Mouse (Mus musculus) lung, postnatal 0 days (tissue): ENCODE results near the gene Mettl7a2.

ENCODE experiments used
- CTCF ChIP-seq: IDR thresholded peaks from 2 replicates; pipeline ENCODE4 v1.5.1; 2016; ENCODE audit warnings: antibody characterized with exemption, mild to moderate bottlenecking
- EP300 ChIP-seq: IDR thresholded peaks from 2 replicates; pipeline ENCODE4 v1.6.1; 2016; ENCODE audit warnings: antibody characterized with exemption, mild to moderate bottlenecking, control low read depth

DNA sequence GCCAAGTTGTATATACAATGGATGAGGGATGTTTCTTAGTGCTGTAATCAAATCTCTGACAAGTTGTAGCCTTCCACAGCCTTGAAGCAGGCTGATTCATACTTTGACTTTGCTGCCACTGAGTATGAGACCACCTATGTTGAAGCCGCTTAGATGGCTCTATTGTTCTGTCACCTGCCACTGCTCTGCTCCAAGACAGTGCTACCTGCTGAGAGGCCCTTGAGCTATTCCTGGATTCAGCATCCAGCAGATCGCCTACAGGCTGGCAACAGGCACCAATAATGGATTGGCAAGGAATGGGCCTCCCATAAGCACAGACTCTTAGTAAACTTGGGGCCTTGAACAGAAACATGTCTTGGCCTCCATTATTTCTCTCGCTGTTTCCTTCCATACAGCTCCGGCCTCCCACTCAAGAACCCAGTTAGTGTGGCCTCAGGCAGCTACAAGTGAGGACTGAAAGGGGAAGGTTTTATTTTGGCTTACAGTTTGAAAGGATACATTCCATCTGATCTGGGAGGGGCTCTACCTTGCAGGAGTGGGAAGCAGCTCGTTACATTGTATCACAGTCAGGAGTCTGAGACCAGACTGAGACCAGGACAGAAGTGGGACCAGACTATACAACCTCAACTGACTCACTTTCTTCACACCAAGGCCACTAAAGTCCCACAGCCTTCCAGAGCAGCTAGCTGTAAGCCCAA is 38.4 kb upstream of the Mettl7a2 start:
- no peak for TF ChIP-seq CTCF
- no peak for TF ChIP-seq EP300
